Mouse (Mus musculus): Measurements from ENCODE around the gene Cwc15. TPM values are rescaled to one million over a fixed set of nuclear protein-coding genes. Genes with fewer than 3 reads are reported as not detected.
A peak's percentile ranks its signal among the peaks of the same experiment; 100 is the strongest.

The Cwc15 gene
- polyA plus RNA-seq, 2 experiments: 39.1 to 63.2 TPM

DNA sequence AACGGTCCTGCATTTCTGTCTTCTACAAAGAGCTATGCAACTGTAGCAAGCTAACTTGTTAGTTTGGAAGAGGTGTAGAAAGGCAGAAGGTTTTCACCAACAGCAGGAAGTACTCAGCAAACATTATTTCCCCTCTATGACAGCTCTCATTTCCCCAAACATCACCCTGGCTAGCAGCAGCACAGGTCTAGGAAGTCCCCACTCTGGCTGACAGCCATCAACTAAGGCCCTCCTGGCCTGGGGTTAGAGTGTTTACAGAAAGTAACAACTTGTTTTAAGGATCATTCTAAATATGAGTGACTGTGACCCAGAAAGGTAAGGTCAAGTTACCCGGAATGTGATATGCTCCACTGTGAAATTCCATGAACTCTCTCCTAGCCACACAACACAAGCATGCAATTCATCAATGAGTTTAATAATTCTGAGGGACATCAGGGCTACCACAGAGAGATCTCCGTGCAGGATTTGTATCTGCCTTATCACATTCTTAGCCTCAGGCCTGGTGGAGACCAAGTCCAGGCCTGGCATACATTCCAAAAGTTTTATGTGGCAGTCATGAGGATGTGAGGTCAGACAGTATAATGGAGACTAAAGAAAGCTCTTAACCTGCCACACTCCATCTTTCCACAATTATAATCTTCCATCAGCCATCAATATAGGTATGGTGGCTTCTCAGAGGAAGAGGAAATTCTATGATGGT, 20.7 kb downstream of the Cwc15 start:
- TF ChIP-seq CTCF (IDR thresholded peaks at IDR 0.05; ENCODE audit: low read depth) (no peak), EP300 (IDR thresholded peaks at IDR 0.05; ENCODE audit: low read depth) (no peak)
- no peak overlapping the region for H3K9ac ChIP-seq (replicated peaks)
- DNase-seq (ENCODE audit: low read depth in 3 of 3, low spot score in 3 of 3): no peak
- WGBS (ENCODE audit: insufficient replicate concordance): 51% methylated on average over 3 of the region's 3 CpGs
- no peaks in the 10 kb centered on the region for H3K9me3 ChIP-seq (ENCODE audit: control insufficient read depth, low read length)
- no peak overlapping the region for H3K27ac ChIP-seq
- H3K36me3 ChIP-seq (replicated peaks; ENCODE audit: control insufficient read depth, insufficient read depth, low read depth): no peaks in the 10 kb centered on the region
- ATAC-seq (ENCODE audit: insufficient read depth): no peak
- no peak overlapping the region for H3K4me3 ChIP-seq (ENCODE audit: insufficient read depth in 1 of 2, low read depth in 2 of 2, low read length in 2 of 2)
- H3K4me2 ChIP-seq (ENCODE audit: low read depth): no peak overlapping the region
- H3K27me3 ChIP-seq (ENCODE audit: control insufficient read depth, insufficient read depth, low read length): no peaks in the 10 kb centered on the region
- H3K4me1 ChIP-seq (replicated peaks; ENCODE audit: control insufficient read depth in 2 of 2, insufficient read depth in 2 of 2, low read length in 1 of 2): no peaks in the 10 kb centered on the region; a peak in 1 of 4 replicates

DNA sequence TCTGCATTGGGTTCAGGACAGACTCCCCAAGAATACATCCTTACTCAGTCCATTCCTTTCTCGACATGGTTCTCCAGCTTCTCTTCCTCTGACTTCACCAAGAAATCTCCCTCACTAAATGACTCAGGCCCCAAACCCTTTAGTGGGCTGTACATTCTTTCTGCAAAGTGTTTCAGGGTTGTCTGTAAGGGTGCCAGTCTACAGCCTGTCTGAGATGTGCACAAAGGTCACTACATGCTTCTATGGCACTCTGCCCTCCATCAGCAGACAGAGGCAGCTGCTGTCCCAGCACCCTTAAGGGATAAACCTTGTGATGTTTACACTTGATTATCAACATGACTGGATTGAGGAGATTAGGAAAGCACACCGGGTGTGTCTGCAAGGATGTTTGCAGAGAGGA, 21.3 kb downstream of the Cwc15 start:
- no peaks in the 10 kb centered on the region for H3K9me3 ChIP-seq (ENCODE audit: control insufficient read depth, low read length)
- no peaks in the 10 kb centered on the region for H3K36me3 ChIP-seq (replicated peaks; ENCODE audit: control insufficient read depth, insufficient read depth, low read depth)

DNA sequence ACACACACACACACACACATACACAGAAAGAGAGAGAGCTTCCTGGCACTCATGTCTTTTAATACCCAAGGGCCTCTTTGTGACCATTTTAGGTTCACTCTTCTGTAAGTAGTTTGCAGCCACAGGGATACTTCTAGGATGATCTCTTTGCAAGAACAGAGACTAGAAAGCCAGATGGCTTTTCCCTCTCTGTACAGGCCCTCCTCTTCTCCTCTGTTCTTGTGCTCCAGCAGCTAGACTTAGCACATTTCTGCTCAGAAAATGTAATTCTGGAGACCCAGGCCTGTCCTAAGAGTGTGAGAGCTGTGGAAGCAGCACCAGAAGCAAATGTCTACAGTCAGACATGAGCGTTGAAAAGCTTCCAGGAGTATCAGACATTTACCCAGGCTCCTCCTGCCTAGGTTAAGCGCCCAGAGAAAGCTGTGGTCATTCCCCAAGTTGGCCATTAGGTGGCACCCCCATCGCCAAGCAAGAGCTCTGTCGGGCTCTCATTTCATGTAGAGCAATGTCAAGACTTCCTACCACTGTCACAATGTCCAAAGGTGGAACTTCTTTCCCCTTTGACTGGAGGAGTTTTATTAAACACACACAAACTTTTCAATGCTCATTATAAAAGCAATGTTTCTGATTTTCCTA, 23.1 kb downstream of the Cwc15 start:
- ATAC-seq (ENCODE audit: insufficient read depth) (no peak), DNase-seq (ENCODE audit: low read depth in 3 of 3, low spot score in 3 of 3) (peak in 1 of 3 experiments; percentile 27)
- Histone ChIP-seq H3K4me3 (ENCODE audit: insufficient read depth in 1 of 2, low read depth in 2 of 2, low read length in 2 of 2) (no peak overlapping the region), H3K9me3 (ENCODE audit: control insufficient read depth, low read length) (no peaks in the 10 kb centered on the region), H3K9ac (replicated peaks) (no peak overlapping the region), H3K4me1 (replicated peaks; ENCODE audit: control insufficient read depth in 2 of 2, insufficient read depth in 2 of 2, low read length in 1 of 2) (no peaks in the 10 kb centered on the region; a peak in 1 of 4 replicates), H3K27ac (no peak overlapping the region), H3K4me2 (ENCODE audit: low read depth) (no peak overlapping the region), H3K27me3 (ENCODE audit: control insufficient read depth, insufficient read depth, low read length) (no peaks in the 10 kb centered on the region), H3K36me3 (replicated peaks; ENCODE audit: control insufficient read depth, insufficient read depth, low read depth) (no peaks in the 10 kb centered on the region)
- TF ChIP-seq CTCF (IDR thresholded peaks at IDR 0.05; ENCODE audit: low read depth) (peak; percentile 82), EP300 (IDR thresholded peaks at IDR 0.05; ENCODE audit: low read depth) (no peak)
- WGBS (ENCODE audit: insufficient replicate concordance): 7% methylated on average over 4 of the region's 4 CpGs

More for the DNA sequence above, 21.3 kb downstream of the Cwc15 start:
- Histone ChIP-seq H3K4me3 (ENCODE audit: insufficient read depth in 1 of 2, low read depth in 2 of 2, low read length in 2 of 2) (no peak overlapping the region), H3K27me3 (ENCODE audit: control insufficient read depth, insufficient read depth, low read length) (no peaks in the 10 kb centered on the region), H3K27ac (no peak overlapping the region), H3K4me2 (ENCODE audit: low read depth) (no peak overlapping the region), H3K9ac (replicated peaks) (no peak overlapping the region), H3K4me1 (replicated peaks; ENCODE audit: control insufficient read depth in 2 of 2, insufficient read depth in 2 of 2, low read length in 1 of 2) (no peaks in the 10 kb centered on the region; a peak in 1 of 4 replicates)
- ATAC-seq (ENCODE audit: insufficient read depth) (no peak), DNase-seq (ENCODE audit: low read depth in 3 of 3, low spot score in 3 of 3) (no peak)
- TF ChIP-seq EP300 (IDR thresholded peaks at IDR 0.05; ENCODE audit: low read depth) (no peak), CTCF (IDR thresholded peaks at IDR 0.05; ENCODE audit: low read depth) (no peak)
- WGBS (ENCODE audit: insufficient replicate concordance): 21% methylated on average over 2 of the region's 2 CpGs

DNA sequence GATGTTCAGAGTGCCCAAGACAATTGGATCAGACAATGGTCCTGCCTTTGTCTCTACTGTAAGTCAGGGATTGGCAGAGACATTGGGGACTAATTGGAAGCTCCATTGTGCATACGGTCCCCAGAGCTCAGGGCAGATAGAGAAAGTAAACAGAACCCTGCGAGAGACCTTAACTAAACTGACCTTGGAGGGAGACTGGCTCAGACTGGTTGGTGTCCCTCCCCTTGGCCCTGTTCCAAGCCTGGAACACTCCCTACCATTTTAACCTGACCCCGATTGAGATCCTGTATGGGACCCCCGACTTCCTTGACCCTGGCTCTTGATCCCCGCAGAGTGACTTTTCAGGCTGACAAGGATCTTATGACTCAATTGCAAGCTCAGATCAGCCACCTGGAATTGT, 29.6 kb downstream of the Cwc15 start:
- H3K4me1 ChIP-seq (replicated peaks; ENCODE audit: control insufficient read depth in 2 of 2, insufficient read depth in 2 of 2, low read length in 1 of 2): no peaks in the 10 kb centered on the region
- no peak overlapping the region for H3K9ac ChIP-seq (replicated peaks)
- DNase-seq (ENCODE audit: low read depth in 3 of 3, low spot score in 3 of 3) (peak; percentile 3 to 7 (median 6)), ATAC-seq (ENCODE audit: insufficient read depth) (no peak)
- no peaks in the 10 kb centered on the region for H3K36me3 ChIP-seq (replicated peaks; ENCODE audit: control insufficient read depth, insufficient read depth, low read depth)
- H3K4me2 ChIP-seq (ENCODE audit: low read depth): no peak overlapping the region
- H3K9me3 ChIP-seq (ENCODE audit: control insufficient read depth, low read length): no peaks in the 10 kb centered on the region
- H3K27ac ChIP-seq: no peak overlapping the region
- H3K27me3 ChIP-seq (ENCODE audit: control insufficient read depth, insufficient read depth, low read length): no peaks in the 10 kb centered on the region
- WGBS (ENCODE audit: insufficient replicate concordance): 57% methylated on average over 5 of the region's 5 CpGs
- TF ChIP-seq EP300 (IDR thresholded peaks at IDR 0.05; ENCODE audit: low read depth) (no peak), CTCF (IDR thresholded peaks at IDR 0.05; ENCODE audit: low read depth) (no peak)
- H3K4me3 ChIP-seq (ENCODE audit: insufficient read depth in 1 of 2, low read depth in 2 of 2, low read length in 2 of 2): no peak overlapping the region

DNA sequence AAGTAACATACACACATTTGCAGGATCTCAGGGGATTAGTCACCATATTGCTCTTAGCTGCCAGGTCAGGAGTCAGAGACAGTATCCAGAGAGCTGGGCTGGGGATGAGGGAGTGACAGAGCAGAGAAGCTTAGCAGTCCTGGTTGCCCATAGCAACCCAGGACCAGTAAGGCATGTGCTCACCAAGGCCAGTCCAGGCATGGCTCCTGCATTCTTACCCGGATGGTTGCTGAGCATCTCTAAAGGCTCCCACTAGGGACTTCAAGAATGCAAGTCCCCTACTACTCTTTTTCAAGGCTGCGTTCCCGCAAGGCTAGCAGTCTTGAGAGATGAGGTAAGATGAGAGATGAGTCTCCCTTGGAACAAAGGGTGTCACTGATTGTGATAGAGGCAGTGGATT, 31.9 kb downstream of the Cwc15 start:
- Histone ChIP-seq H3K9ac (replicated peaks) (no peak overlapping the region), H3K27me3 (ENCODE audit: control insufficient read depth, insufficient read depth, low read length) (no peaks in the 10 kb centered on the region), H3K4me2 (ENCODE audit: low read depth) (no peak overlapping the region), H3K9me3 (ENCODE audit: control insufficient read depth, low read length) (no peaks in the 10 kb centered on the region), H3K4me3 (ENCODE audit: insufficient read depth in 1 of 2, low read depth in 2 of 2, low read length in 2 of 2) (no peak overlapping the region), H3K36me3 (replicated peaks; ENCODE audit: control insufficient read depth, insufficient read depth, low read depth) (no peaks in the 10 kb centered on the region), H3K4me1 (replicated peaks; ENCODE audit: control insufficient read depth in 2 of 2, insufficient read depth in 2 of 2, low read length in 1 of 2) (no peaks in the 10 kb centered on the region), H3K27ac (no peak overlapping the region)
- TF ChIP-seq EP300 (IDR thresholded peaks at IDR 0.05; ENCODE audit: low read depth): no peak
- no peak for TF ChIP-seq CTCF (IDR thresholded peaks at IDR 0.05; ENCODE audit: low read depth)
- no peak for ATAC-seq (ENCODE audit: insufficient read depth)
- no peak for DNase-seq (ENCODE audit: low read depth in 3 of 3, low spot score in 3 of 3)
- WGBS (ENCODE audit: insufficient replicate concordance): 57% methylated on average over 3 of the region's 3 CpGs

Measured in liver, embryonic 14.5 days (tissue).